Mouse (Mus musculus): ENCODE measurements at regions not wholly inside any gene's neighbourhood (a gene's known extent, or its start where the extent isn't known, plus 50 kb on each side); places are given as distances from the start of the nearest gene placed in this dataset.

GRCm38 (mm10) chr10:17330904-17331606 is 392.0 kb upstream of the Cited2 start:
- H3K4me2 ChIP-seq (ENCODE audit: low read depth, low read length), result peak overlapping the region; percentile 48
- no peaks in the 10 kb centered on the region; the same call in 1 of the 2 replicates for H3K4me1 ChIP-seq (ENCODE audit: control insufficient read depth, insufficient read depth, low read length)
- H3K4me3 ChIP-seq (replicated peaks; ENCODE audit: low read length), result peak overlapping the region; percentile 19
- no peaks in the 10 kb centered on the region for H3K36me3 ChIP-seq (ENCODE audit: control insufficient read depth, insufficient read depth, low read length)
- H3K9me3 ChIP-seq (replicated peaks; ENCODE audit: control insufficient read depth, low read length), result no peaks in the 10 kb centered on the region
- peak; percentile 56; the same call in 1 of the 2 replicates for ATAC-seq (ENCODE audit: insufficient read depth, low FRiP score)
- 13% methylated on average over 6 of the region's 6 CpGs for WGBS
- no peaks in the 10 kb centered on the region for H3K27me3 ChIP-seq (ENCODE audit: control insufficient read depth, insufficient read depth, low read length)
- H3K27ac ChIP-seq (ENCODE audit: low read length), result no peak overlapping the region
- H3K9ac ChIP-seq (ENCODE audit: low read length), result peak overlapping the region; percentile 22; the same call in 1 of the 2 replicates

GRCm38 (mm10) chr10:17331607-17332008 is 391.4 kb upstream of the Cited2 start:
- peak overlapping the region; percentile 22; the same call in 1 of the 2 replicates for H3K9ac ChIP-seq (ENCODE audit: low read length)
- 3% methylated on average over 7 of the region's 7 CpGs for WGBS
- peak overlapping the region; percentile 19 for H3K4me3 ChIP-seq (replicated peaks; ENCODE audit: low read length)
- H3K4me1 ChIP-seq (ENCODE audit: control insufficient read depth, insufficient read depth, low read length), result no peaks in the 10 kb centered on the region; the same call in 1 of the 2 replicates
- H3K9me3 ChIP-seq (replicated peaks; ENCODE audit: control insufficient read depth, low read length), result no peaks in the 10 kb centered on the region
- no peaks in the 10 kb centered on the region for H3K36me3 ChIP-seq (ENCODE audit: control insufficient read depth, insufficient read depth, low read length)
- H3K4me2 ChIP-seq (ENCODE audit: low read depth, low read length), result peak overlapping the region; percentile 48
- ATAC-seq (ENCODE audit: insufficient read depth, low FRiP score), result no peak
- no peaks in the 10 kb centered on the region for H3K27me3 ChIP-seq (ENCODE audit: control insufficient read depth, insufficient read depth, low read length)
- H3K27ac ChIP-seq (ENCODE audit: low read length), result no peak overlapping the region

GRCm38 (mm10) chr10:17332025-17332767 is 390.8 kb upstream of the Cited2 start:
- H3K4me3 ChIP-seq (replicated peaks; ENCODE audit: low read length), result no peak overlapping the region
- no peak overlapping the region for H3K9ac ChIP-seq (ENCODE audit: low read length)
- H3K27ac ChIP-seq (ENCODE audit: low read length), result no peak overlapping the region
- peak overlapping the region; percentile 48 for H3K4me2 ChIP-seq (ENCODE audit: low read depth, low read length)
- H3K9me3 ChIP-seq (replicated peaks; ENCODE audit: control insufficient read depth, low read length), result no peaks in the 10 kb centered on the region
- 42% methylated on average over 6 of the region's 6 CpGs for WGBS
- no peak for ATAC-seq (ENCODE audit: insufficient read depth, low FRiP score)
- H3K27me3 ChIP-seq (ENCODE audit: control insufficient read depth, insufficient read depth, low read length), result no peaks in the 10 kb centered on the region
- no peaks in the 10 kb centered on the region for H3K36me3 ChIP-seq (ENCODE audit: control insufficient read depth, insufficient read depth, low read length)
- H3K4me1 ChIP-seq (ENCODE audit: control insufficient read depth, insufficient read depth, low read length), result no peaks in the 10 kb centered on the region; the same call in 1 of the 2 replicates

- Histone ChIP-seq H3K9ac (ENCODE audit: low read length) (no peak overlapping the region), H3K36me3 (ENCODE audit: control insufficient read depth, insufficient read depth, low read length) (no peaks in the 10 kb centered on the region), H3K27me3 (ENCODE audit: control insufficient read depth, insufficient read depth, low read length) (no peaks in the 10 kb centered on the region), H3K27ac (ENCODE audit: low read length) (no peak overlapping the region), H3K4me1 (ENCODE audit: control insufficient read depth, insufficient read depth, low read length) (no peaks in the 10 kb centered on the region; the same call in 1 of the 2 replicates), H3K4me3 (replicated peaks; ENCODE audit: low read length) (no peak overlapping the region), H3K9me3 (replicated peaks; ENCODE audit: control insufficient read depth, low read length) (no peaks in the 10 kb centered on the region), H3K4me2 (ENCODE audit: low read depth, low read length) (no peak overlapping the region)
- WGBS, result 59% methylated on average over 3 of the region's 3 CpGs
- no peak for ATAC-seq (ENCODE audit: insufficient read depth, low FRiP score)
Observed at GRCm38 (mm10) chr10:17332986-17333385, 390.0 kb upstream of the Cited2 start.

- H3K4me1 ChIP-seq (ENCODE audit: control insufficient read depth, insufficient read depth, low read length), result no peaks in the 10 kb centered on the region; the same call in 1 of the 2 replicates
- WGBS, result 42% methylated on average over 6 of the region's 6 CpGs
- H3K36me3 ChIP-seq (ENCODE audit: control insufficient read depth, insufficient read depth, low read length), result no peaks in the 10 kb centered on the region
- H3K27me3 ChIP-seq (ENCODE audit: control insufficient read depth, insufficient read depth, low read length), result no peaks in the 10 kb centered on the region
- ATAC-seq (ENCODE audit: insufficient read depth, low FRiP score), result no peak
- no peak overlapping the region for H3K4me2 ChIP-seq (ENCODE audit: low read depth, low read length)
- H3K9me3 ChIP-seq (replicated peaks; ENCODE audit: control insufficient read depth, low read length), result no peaks in the 10 kb centered on the region
- no peak overlapping the region for H3K27ac ChIP-seq (ENCODE audit: low read length)
- H3K9ac ChIP-seq (ENCODE audit: low read length), result no peak overlapping the region
- H3K4me3 ChIP-seq (replicated peaks; ENCODE audit: low read length), result no peak overlapping the region
Observed at GRCm38 (mm10) chr10:17333676-17334075, 389.3 kb upstream of the Cited2 start.

GRCm38 (mm10) chr10:17337217-17337616 is 385.8 kb upstream of the Cited2 start:
- ATAC-seq (ENCODE audit: insufficient read depth, low FRiP score), result no peak
- 88% methylated on average over 2 of the region's 2 CpGs for WGBS

GRCm38 (mm10) chr10:17343829-17344228 is 379.2 kb upstream of the Cited2 start:
- H3K4me2 ChIP-seq (ENCODE audit: low read depth, low read length), result no peak overlapping the region
- no peaks in the 10 kb centered on the region for H3K36me3 ChIP-seq (ENCODE audit: control insufficient read depth, insufficient read depth, low read length)
- H3K27me3 ChIP-seq (ENCODE audit: control insufficient read depth, insufficient read depth, low read length), result no peaks in the 10 kb centered on the region
- H3K27ac ChIP-seq (ENCODE audit: low read length), result no peak overlapping the region
- 86% methylated on average over 1 of the region's 1 CpGs for WGBS
- H3K4me1 ChIP-seq (ENCODE audit: control insufficient read depth, insufficient read depth, low read length), result 0 out of 2 replicates have a peak, but pooled peaks cover 4% of the 10 kb centered on the region
- H3K9me3 ChIP-seq (replicated peaks; ENCODE audit: control insufficient read depth, low read length), result no peaks in the 10 kb centered on the region
- H3K4me3 ChIP-seq (replicated peaks; ENCODE audit: low read length), result no peak overlapping the region
- no peak overlapping the region for H3K9ac ChIP-seq (ENCODE audit: low read length)
- no peak for ATAC-seq (ENCODE audit: insufficient read depth, low FRiP score)

More at GRCm38 (mm10) chr10:17337217-17337616, 385.8 kb upstream of the Cited2 start:
- H3K4me2 ChIP-seq (ENCODE audit: low read depth, low read length), result no peak overlapping the region
- no peaks in the 10 kb centered on the region for H3K9me3 ChIP-seq (replicated peaks; ENCODE audit: control insufficient read depth, low read length)
- H3K4me1 ChIP-seq (ENCODE audit: control insufficient read depth, insufficient read depth, low read length), result no peaks in the 10 kb centered on the region
- H3K4me3 ChIP-seq (replicated peaks; ENCODE audit: low read length), result no peak overlapping the region
- H3K27ac ChIP-seq (ENCODE audit: low read length), result no peak overlapping the region
- H3K9ac ChIP-seq (ENCODE audit: low read length), result no peak overlapping the region
- no peaks in the 10 kb centered on the region for H3K36me3 ChIP-seq (ENCODE audit: control insufficient read depth, insufficient read depth, low read length)
- H3K27me3 ChIP-seq (ENCODE audit: control insufficient read depth, insufficient read depth, low read length), result no peaks in the 10 kb centered on the region

- Histone ChIP-seq H3K36me3 (ENCODE audit: control insufficient read depth, insufficient read depth, low read length) (no peaks in the 10 kb centered on the region), H3K4me3 (replicated peaks; ENCODE audit: low read length) (no peak overlapping the region), H3K9me3 (replicated peaks; ENCODE audit: control insufficient read depth, low read length) (no peaks in the 10 kb centered on the region), H3K9ac (ENCODE audit: low read length) (no peak overlapping the region), H3K27me3 (ENCODE audit: control insufficient read depth, insufficient read depth, low read length) (no peaks in the 10 kb centered on the region), H3K4me2 (ENCODE audit: low read depth, low read length) (no peak overlapping the region), H3K27ac (ENCODE audit: low read length) (no peak overlapping the region), H3K4me1 (ENCODE audit: control insufficient read depth, insufficient read depth, low read length) (0 out of 2 replicates have a peak, but pooled peaks cover 4% of the 10 kb centered on the region)
- WGBS, result 88% methylated on average over 14 of the region's 14 CpGs
- ATAC-seq (ENCODE audit: insufficient read depth, low FRiP score), result no peak
Observed at GRCm38 (mm10) chr10:17352202-17352994, 370.6 kb upstream of the Cited2 start.

Measured in stomach, embryonic 16.5 days (tissue).